Mouse (Mus musculus): Measurements from ENCODE around the gene Baiap2l1.

GRCm38 (mm10) chr5:144344592-144344991 is 13.3 kb downstream of the Baiap2l1 start:
- TF ChIP-seq CTCF (IDR thresholded peaks at IDR 0.05; ENCODE audit: insufficient read depth, low read depth, low read length) (no peak), POLR2A (IDR thresholded peaks at IDR 0.05; ENCODE audit: insufficient read depth, low read depth, low read length) (no peak)

Data from olfactory bulb, adult 2 months (tissue).